Mouse (Mus musculus) liver, embryonic 16.5 days (tissue): ENCODE results near the gene Jade1. TPM values are rescaled to one million over a fixed set of nuclear protein-coding genes. Genes with fewer than 3 reads are reported as not detected.

Experiments
- ATAC-seq: fragments of 200-750 bp; cut with Nextera tagmentation; 2 replicates; pipeline ENCODE4 v1.8.0; 2017; ENCODE audit warnings: low read depth, mild to moderate bottlenecking, moderate number of reproducible peaks, moderate library complexity
- H3K27ac ChIP-seq: fragments of 300-500 bp; sonication (generic); 2 replicates; pipeline ENCODE4 v1.5.1; 2014; ENCODE audit warnings: mild to moderate bottlenecking, low read length
- H3K27me3 ChIP-seq: fragments of 300-500 bp; sonication (generic); 2 replicates; pipeline ENCODE4 v1.6.1; 2014; ENCODE audit warnings: low read depth, low read length, mixed read lengths; ENCODE audit not compliant: control insufficient read depth, insufficient read depth
- H3K36me3 ChIP-seq: fragments of 300-500 bp; sonication (generic); 2 replicates; pipeline ENCODE4 v1.6.1; 2014; ENCODE audit warnings: mild to moderate bottlenecking; ENCODE audit not compliant: control insufficient read depth, insufficient read depth
- H3K4me1 ChIP-seq: fragments of 300-500 bp; sonication (generic); 2 replicates; pipeline ENCODE4 v1.6.1; 2014; ENCODE audit warnings: low read depth, low read length, mixed read lengths; ENCODE audit not compliant: control insufficient read depth
- H3K4me2 ChIP-seq: fragments of 300-500 bp; sonication (generic); 2 replicates; pipeline ENCODE4 v1.6.1; 2014; ENCODE audit warnings: low read depth, low read length, mixed read lengths
- H3K4me3 ChIP-seq: fragments of 300-500 bp; sonication (generic); 2 replicates; pipeline ENCODE4 v1.5.1; 2014; ENCODE audit warnings: low read depth, mild to moderate bottlenecking, low read length
- H3K9ac ChIP-seq: fragments of 300-500 bp; sonication (generic); 2 replicates; pipeline ENCODE4 v1.6.1; 2014; ENCODE audit warnings: low read depth, low read length
- H3K9me3 ChIP-seq: fragments of 300-500 bp; sonication (generic); replicated peaks from 2 replicates; pipeline ENCODE4 v1.6.1; 2016; ENCODE audit warnings: low read length; ENCODE audit not compliant: control insufficient read depth
- WGBS: fragments of 180-500 bp; shearing (Covaris S2); extraction: QIAGEN DNeasy Blood & Tissue Kit; methylation state at CpG from one replicate; pipeline ENCODE4 v1.1.7; 2014; ENCODE audit not compliant: insufficient replicate concordance; 5-methylcytosine and 5-hydroxymethylcytosine counted together
- polyA plus RNA-seq: library from polyadenylated mRNA; unstranded; fragments of >200 nt; fragmentation: Nextera tagmentation; extraction: Ambion mirVana; gene quantifications from 2 replicates; pipeline ENCODE4 v1.2.1, GENCODE M21; 2015

Jade1 gene
- polyA plus RNA-seq, 1 experiment from 2014 or later = 6.5 TPM

DNA sequence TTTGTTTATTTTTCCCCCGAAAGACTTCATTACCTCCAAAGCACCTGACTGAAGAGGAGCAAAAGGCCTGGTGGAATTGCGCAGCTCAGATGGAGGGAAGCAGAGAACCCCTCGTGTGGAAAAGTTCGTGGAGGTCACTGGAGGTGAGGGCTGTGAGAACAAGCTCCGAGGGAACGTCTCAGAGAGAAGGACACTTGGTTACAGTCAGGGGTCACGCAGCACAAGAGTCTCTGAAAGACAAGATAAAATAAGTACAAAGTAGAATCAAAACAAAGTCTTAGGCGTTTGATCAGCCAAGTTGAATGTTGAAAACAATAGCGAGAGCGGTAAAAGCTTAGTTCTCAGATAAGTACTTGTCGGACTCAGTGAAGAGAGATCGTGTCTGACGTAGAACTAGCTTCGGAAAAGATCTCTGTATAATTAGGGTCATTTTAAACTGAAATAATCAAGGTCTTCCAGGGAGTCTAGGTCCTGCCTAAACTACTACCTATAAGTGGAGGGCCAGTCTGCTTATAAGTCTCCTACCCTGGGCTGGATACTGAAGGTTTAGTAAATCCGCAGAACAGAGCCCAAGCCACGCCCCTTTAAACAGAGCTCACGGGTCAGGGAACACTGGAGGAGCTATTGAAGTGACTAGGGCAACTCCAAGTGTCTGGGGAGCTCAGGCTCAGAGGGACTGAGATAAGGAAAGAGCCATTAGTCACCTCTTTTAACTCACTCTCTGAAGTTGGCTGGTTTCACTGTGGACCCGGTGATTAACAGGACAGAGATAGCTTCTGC, 33.1 kb upstream of the Jade1 start:
- Histone ChIP-seq H3K4me1 (no peaks in the 10 kb centered on the region), H3K4me2 (peak overlapping the region; percentile 12; the same call in 1 of the 2 replicates), H3K9me3 (no peaks in the 10 kb centered on the region), H3K27ac (no peak overlapping the region), H3K9ac (no peak overlapping the region), H3K4me3 (peak overlapping the region; percentile 11; the same call in 1 of the 2 replicates), H3K27me3 (no peaks in the 10 kb centered on the region), H3K36me3 (no peaks in the 10 kb centered on the region)
- 44% methylated on average over 18 of the region's 18 CpGs for WGBS
- 0 out of 2 replicates have a peak, but pooled peaks have one; percentile 41 for ATAC-seq

- ATAC-seq = no peak
These were observed 32.5 kb upstream of the Jade1 start for GRCm38 (mm10) chr3:41523006-41523375.

GRCm38 (mm10) chr3:41523460-41523859, 32.1 kb upstream of the Jade1 start:
- peak; percentile 64; the same call in 1 of the 2 replicates for ATAC-seq
- Histone ChIP-seq H3K36me3 (no peaks in the 10 kb centered on the region), H3K27ac (no peak overlapping the region), H3K9ac (no peak overlapping the region), H3K4me1 (no peaks in the 10 kb centered on the region), H3K27me3 (no peaks in the 10 kb centered on the region), H3K9me3 (no peaks in the 10 kb centered on the region), H3K4me2 (no peak overlapping the region), H3K4me3 (no peak overlapping the region)
- WGBS = 69% methylated on average over 4 of the region's 4 CpGs

More at GRCm38 (mm10) chr3:41523006-41523375, 32.5 kb upstream of the Jade1 start:
- Histone ChIP-seq H3K9me3 (no peaks in the 10 kb centered on the region), H3K9ac (no peak overlapping the region), H3K27ac (no peak overlapping the region), H3K4me3 (no peak overlapping the region), H3K4me1 (no peaks in the 10 kb centered on the region), H3K4me2 (0 out of 2 replicates have a peak overlapping the region, but pooled peaks have one; percentile 12), H3K36me3 (no peaks in the 10 kb centered on the region), H3K27me3 (no peaks in the 10 kb centered on the region)
- 23% methylated on average over 2 of the region's 2 CpGs for WGBS

DNA sequence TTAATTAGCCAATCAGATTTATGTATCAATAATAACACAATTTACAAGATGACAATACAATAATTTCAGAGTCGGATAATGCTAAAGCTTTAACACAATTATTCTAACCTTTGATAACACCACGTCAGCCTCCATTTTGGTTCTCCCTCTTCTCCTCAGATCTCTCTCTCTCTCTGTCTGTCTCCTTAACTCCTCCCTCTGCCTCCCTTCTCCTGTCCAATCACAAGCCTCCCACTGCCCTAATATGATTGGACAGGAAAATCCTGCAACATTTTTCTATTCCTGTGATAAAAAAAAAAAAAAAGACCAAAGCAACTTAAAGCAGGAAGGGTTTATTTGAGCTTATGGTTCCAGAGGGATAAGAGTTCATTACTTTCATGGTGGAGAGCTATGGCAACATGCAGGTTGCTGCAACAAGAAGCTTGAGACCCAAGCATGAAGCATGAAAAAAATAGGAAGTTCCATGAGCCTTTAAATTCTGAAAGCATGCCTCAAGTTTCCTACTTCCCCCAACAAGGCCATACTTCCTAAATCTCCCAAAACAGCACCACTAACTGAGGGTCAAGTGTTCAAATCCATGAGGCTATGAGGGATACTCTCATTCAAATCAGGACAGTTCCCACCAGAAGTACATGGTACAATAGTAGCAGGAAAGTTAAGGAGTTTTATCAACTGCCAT, 27.1 kb upstream of the Jade1 start:
- ATAC-seq = no peak
- Histone ChIP-seq H3K27me3 (no peaks in the 10 kb centered on the region), H3K9me3 (no peaks in the 10 kb centered on the region), H3K27ac (no peak overlapping the region), H3K4me1 (no peaks in the 10 kb centered on the region), H3K36me3 (no peaks in the 10 kb centered on the region), H3K4me3 (no peak overlapping the region), H3K4me2 (no peak overlapping the region), H3K9ac (no peak overlapping the region)
- 75% methylated on average over 2 of the region's 2 CpGs for WGBS

DNA sequence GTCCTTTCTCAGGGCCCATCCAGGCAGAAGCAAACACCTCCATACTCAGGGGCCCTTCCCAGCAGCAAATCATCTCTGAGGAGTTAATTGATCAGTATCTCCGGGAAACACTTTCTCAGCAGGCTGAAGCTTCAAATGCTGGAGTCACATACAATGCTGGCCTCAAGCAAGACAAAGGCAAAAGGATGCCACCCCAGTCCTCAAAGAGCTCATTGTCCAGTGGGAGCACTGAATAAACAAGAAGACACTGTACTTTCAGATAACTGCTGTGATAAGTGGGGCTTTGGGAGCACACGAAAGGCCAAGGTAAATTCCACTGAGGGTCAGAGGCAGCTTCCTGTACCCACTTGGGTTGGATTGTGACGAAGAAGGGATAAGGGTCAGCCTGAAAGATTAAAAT, 25.4 kb upstream of the Jade1 start:
- WGBS = 53% methylated on average over 3 of the region's 3 CpGs

GRCm38 (mm10) chr3:41531541-41531940, 24.0 kb upstream of the Jade1 start:
- Histone ChIP-seq H3K4me1 (no peaks in the 10 kb centered on the region), H3K4me3 (no peak overlapping the region), H3K9ac (no peak overlapping the region), H3K36me3 (no peaks in the 10 kb centered on the region), H3K27me3 (no peaks in the 10 kb centered on the region), H3K27ac (no peak overlapping the region), H3K4me2 (no peak overlapping the region), H3K9me3 (no peaks in the 10 kb centered on the region)
- ATAC-seq = no peak
- 35% methylated on average over 8 of the region's 8 CpGs for WGBS

More for the DNA sequence above, 25.4 kb upstream of the Jade1 start:
- no peaks in the 10 kb centered on the region for H3K36me3 ChIP-seq
- no peaks in the 10 kb centered on the region for H3K4me1 ChIP-seq
- no peaks in the 10 kb centered on the region for H3K9me3 ChIP-seq
- H3K27me3 ChIP-seq = no peaks in the 10 kb centered on the region
- H3K9ac ChIP-seq = no peak overlapping the region
- no peak overlapping the region for H3K4me2 ChIP-seq
- no peak overlapping the region for H3K27ac ChIP-seq
- no peak for ATAC-seq
- no peak overlapping the region for H3K4me3 ChIP-seq

DNA sequence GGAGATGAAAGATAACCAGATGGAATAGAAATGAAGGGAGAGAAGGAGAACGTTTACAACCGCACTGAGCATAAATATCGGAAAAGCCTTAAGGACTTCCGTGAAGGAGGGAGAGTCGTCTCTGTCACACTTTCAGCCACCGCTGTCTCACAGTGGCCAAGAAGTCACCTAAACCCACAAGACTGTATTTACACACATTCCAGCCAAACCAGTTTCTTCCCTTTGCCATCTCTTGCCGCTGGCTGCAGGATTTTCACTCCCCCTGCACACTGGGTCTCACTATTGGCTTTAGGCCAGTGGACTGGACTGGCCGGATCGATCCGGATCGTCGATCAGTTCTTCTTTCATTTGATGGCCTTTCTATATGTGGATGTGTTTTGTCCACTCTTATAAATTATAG, 23.4 kb upstream of the Jade1 start:
- no peaks in the 10 kb centered on the region for H3K36me3 ChIP-seq
- 80% methylated on average over 12 of the region's 12 CpGs for WGBS
- no peak for ATAC-seq
- no peaks in the 10 kb centered on the region for H3K4me1 ChIP-seq
- no peak overlapping the region for H3K9ac ChIP-seq
- no peak overlapping the region for H3K27ac ChIP-seq
- 0 out of 2 replicates have a peak overlapping the region, but pooled peaks have one; percentile 11 for H3K4me2 ChIP-seq
- H3K27me3 ChIP-seq = no peaks in the 10 kb centered on the region
- no peaks in the 10 kb centered on the region for H3K9me3 ChIP-seq
- H3K4me3 ChIP-seq = no peak overlapping the region

- no peak overlapping the region for H3K27ac ChIP-seq
- no peaks in the 10 kb centered on the region for H3K4me1 ChIP-seq
- H3K9ac ChIP-seq = no peak overlapping the region
- H3K27me3 ChIP-seq = no peaks in the 10 kb centered on the region
- no peak overlapping the region for H3K4me3 ChIP-seq
- 43% methylated on average over 7 of the region's 7 CpGs for WGBS
- no peak for ATAC-seq
- H3K4me2 ChIP-seq = no peak overlapping the region
- no peaks in the 10 kb centered on the region for H3K9me3 ChIP-seq
- no peaks in the 10 kb centered on the region for H3K36me3 ChIP-seq
These were observed 21.9 kb upstream of the Jade1 start for GRCm38 (mm10) chr3:41533660-41534059.

DNA sequence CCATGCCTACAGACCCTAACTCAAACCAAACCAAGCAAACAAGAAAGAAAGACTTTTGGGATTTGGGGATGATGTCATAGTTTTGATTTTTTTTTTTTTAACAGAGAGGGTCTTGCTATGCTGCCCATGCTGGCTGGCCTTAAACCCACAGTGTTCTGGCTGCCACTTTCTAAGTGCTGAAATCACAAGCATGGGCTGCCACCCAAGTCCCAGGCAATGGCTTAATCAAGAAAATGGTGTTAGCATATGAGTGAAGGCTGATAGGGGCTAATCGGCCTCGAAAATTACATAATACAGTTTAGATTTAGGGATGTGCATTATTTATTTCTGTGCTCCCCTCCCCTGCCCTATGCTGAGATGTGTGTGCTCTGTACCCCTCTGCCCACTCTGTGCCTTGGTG, 17.6 kb upstream of the Jade1 start:
- H3K27me3 ChIP-seq = no peaks in the 10 kb centered on the region
- no peaks in the 10 kb centered on the region for H3K36me3 ChIP-seq
- H3K9me3 ChIP-seq = no peaks in the 10 kb centered on the region
- no peak for ATAC-seq
- no peak overlapping the region for H3K4me3 ChIP-seq
- no peaks in the 10 kb centered on the region for H3K4me1 ChIP-seq
- no peak overlapping the region for H3K9ac ChIP-seq
- H3K4me2 ChIP-seq = no peak overlapping the region
- 61% methylated on average over 2 of the region's 2 CpGs for WGBS
- no peak overlapping the region for H3K27ac ChIP-seq
